Mouse (Mus musculus): ENCODE data around the gene Tns2.

The Tns2 gene

GRCm38 (mm10) chr15:102108651-102109525 lies 8.7 kb downstream of the Tns2 start:
- DNase-seq (ENCODE audit: low spot score in 2 of 2), result peak in 1 of 2 experiments; percentile 81

- no peak for DNase-seq (ENCODE audit: low spot score in 2 of 2)
Measured at GRCm38 (mm10) chr15:102110271-102110670, 10.1 kb downstream of the Tns2 start.

GRCm38 (mm10) chr15:102110701-102111494 lies 10.7 kb downstream of the Tns2 start:
- DNase-seq (ENCODE audit: low spot score in 2 of 2), result no peak

DNA sequence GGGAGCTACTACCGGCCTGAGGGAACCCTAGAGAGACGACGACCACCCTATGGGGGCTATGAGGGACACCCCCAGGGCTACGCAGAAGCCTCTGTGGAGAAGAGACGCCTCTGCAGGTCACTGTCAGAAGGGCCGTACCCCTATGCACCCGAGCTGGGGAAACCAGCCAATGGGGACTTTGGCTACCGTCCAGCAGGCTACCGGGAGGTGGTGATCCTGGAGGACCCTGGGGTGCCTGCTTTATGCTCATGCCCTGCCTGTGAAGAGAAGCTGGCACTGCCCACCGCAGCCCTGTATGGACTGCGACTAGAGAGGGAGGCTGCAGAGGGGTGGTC lies 11.2 kb downstream of the Tns2 start:
- DNase-seq (ENCODE audit: low spot score in 2 of 2), result no peak

- no peak for DNase-seq (ENCODE audit: low spot score in 2 of 2)
Measured at GRCm38 (mm10) chr15:102112181-102112580, 12.0 kb downstream of the Tns2 start.

GRCm38 (mm10) chr15:102112827-102113226 lies 12.6 kb downstream of the Tns2 start:
- DNase-seq (ENCODE audit: low spot score in 2 of 2), result no peak

DNA sequence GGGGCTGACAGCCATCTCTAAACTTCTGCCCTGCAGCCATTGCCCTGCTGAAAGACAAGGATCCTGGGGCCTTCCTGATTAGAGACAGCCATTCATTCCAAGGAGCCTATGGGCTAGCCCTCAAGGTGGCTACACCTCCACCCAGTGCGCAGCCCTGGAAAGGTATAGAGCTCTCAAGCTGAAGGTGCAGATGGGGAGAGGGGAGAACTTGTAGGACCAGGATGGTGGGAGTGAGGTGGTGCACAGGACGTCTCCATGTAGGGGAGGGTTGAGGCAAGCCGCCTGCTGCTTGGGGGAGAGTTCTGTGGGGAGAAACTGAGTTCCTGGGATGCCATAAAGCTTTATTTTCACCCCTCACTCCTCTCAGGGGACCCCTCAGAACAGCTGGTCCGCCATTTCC lies 13.5 kb downstream of the Tns2 start:
- no peak for DNase-seq (ENCODE audit: low spot score in 2 of 2)

DNA sequence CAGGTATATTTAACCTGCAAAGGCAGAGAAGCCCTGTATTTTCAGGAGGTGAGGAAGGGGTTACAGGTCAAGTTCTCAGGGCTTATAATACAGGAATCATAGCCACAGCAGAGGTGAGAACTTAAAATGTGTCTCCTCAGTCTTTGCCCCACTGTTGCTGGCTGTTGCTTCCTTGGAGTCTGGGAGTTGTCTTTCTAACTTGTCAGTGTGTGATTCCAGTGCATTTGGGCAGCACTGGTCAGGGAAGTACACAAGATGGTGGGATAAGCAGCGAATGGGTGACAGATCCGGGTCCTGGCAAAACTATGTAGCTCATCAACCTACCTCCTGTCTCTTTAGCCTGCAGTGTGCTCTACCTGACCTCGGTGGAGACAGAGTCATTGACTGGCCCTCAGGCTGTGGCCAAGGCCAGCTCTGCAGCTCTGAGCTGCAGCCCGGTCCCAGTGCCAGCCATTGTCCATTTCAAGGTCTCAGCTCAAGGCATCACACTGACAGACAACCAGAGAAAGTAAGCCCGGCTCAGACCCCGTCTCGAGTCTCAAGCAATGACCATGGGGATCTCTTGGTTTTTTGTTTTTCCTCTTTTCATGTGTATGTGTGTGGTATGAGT lies 14.5 kb downstream of the Tns2 start:
- DNase-seq (ENCODE audit: low spot score in 2 of 2), result no peak

- DNase-seq (ENCODE audit: low spot score in 2 of 2), result peak in 1 of 2 experiments; percentile 36
Measured at GRCm38 (mm10) chr15:102115731-102116231, 15.6 kb downstream of the Tns2 start.

GRCm38 (mm10) chr15:102116753-102117415 lies 16.7 kb downstream of the Tns2 start:
- DNase-seq (ENCODE audit: low spot score in 2 of 2), result no peak

DNA sequence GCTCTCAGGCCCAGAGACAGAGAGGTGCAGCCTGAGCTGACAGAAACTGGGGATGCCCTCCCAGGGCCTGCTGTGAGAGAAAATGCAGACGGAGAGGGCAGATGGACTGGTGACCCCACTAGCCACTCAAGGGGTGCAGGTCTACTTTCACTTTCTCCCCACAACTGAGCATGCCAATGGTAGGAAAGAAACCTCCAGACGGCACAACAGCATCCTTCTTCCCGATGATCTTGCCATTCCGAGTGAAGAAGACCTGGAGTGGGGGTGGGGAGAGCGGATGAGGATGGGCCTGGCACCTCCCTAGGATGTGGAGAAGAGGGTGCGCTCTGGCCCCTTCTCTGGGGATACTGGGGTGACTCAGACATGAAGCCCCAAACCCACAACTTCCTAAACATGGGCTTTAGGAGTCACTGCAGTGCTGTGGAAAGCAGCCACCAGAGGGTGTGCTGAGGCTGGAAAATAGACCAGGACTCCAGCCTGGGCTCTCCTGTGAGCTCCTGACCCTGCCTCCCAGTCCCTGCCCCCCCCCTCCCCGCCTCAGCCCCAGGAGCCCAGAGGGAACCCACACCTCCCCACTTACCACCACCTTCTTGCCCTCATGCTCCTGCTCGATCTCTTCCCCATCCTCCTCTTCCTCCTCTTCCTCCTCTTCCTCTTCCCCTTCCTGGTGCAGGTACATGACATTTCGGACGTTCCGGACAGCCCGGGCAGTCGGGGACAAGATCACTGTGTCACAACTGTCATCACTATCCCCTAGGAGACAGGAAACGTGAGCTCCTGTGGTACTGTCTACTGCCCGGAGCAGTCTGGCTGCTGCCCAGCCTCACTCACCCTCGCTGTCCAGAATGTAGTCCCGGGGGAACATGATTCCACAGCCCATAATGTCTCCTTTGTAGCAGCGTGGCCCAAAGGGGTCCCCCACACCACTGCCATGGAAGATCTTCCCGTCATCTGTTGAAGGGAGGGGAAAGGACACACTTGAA lies 17.5 kb downstream of the Tns2 start:
- no peak for DNase-seq (ENCODE audit: low spot score in 2 of 2)

DNA sequence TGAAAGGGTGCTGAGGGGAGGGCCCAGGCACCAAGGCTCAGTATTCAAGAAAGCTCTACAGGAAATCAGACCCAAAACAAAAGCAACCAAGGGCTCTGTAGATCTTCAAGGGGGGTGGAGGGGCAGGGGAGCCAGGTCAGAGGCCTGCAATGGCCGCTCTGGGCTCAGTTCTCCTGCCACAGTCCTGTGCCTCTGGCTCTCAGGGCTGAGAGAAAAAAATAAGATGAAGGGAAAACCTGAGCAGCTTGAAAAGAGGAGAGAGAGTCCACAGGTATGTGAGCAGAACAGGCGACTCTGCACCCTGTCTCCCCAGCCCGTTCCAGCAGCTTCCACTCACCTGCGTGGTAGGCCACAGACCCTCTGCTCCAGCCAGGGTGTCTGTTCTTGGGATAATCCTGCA lies 18.4 kb downstream of the Tns2 start:
- no peak for DNase-seq (ENCODE audit: low spot score in 2 of 2)

DNA sequence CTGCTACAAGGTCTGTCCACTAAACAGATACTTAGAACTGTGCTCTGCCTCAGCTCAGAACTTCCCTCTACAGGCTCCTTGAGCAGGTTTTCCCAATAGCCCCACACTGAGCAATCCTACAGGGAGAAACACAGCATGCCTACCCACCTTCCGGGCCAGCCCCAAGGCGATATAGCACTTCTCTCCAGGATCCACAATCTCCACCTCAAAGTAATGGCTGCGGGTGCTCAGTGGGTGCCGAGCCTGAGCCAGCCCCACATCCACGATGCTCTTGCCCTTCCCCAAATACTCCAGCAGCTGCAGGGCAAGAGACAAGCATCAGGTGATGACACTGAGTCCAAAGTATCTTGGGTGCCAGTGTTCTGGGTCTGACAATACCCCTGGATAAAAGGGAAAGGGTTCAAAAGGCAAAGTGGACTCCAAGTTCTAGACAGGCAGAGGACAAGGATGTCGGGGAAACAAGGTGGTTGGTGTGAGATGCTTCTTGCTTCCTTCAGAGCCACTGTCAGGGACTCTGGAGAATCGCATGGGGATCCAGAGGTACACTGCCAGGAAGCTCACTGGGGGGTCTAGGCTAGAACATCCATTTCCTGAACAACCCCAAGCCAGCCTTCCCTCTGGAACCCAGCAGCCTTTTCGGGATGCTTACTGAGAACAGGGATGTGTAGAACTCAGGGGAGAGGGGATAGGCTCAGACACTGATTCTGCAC lies 19.1 kb downstream of the Tns2 start:
- no peak for DNase-seq (ENCODE audit: low spot score in 2 of 2)

- no peak for DNase-seq (ENCODE audit: low spot score in 2 of 2)
Measured at GRCm38 (mm10) chr15:102119831-102120170, 19.6 kb downstream of the Tns2 start.

- no peak for DNase-seq (ENCODE audit: low spot score in 2 of 2)
Measured at GRCm38 (mm10) chr15:102120530-102120929, 20.3 kb downstream of the Tns2 start.

- DNase-seq (ENCODE audit: low spot score in 2 of 2), result no peak
Measured at GRCm38 (mm10) chr15:102126303-102126702, 26.1 kb downstream of the Tns2 start.

- DNase-seq (ENCODE audit: low spot score in 2 of 2), result no peak
Measured at GRCm38 (mm10) chr15:102133314-102133713, 33.1 kb downstream of the Tns2 start.

DNA sequence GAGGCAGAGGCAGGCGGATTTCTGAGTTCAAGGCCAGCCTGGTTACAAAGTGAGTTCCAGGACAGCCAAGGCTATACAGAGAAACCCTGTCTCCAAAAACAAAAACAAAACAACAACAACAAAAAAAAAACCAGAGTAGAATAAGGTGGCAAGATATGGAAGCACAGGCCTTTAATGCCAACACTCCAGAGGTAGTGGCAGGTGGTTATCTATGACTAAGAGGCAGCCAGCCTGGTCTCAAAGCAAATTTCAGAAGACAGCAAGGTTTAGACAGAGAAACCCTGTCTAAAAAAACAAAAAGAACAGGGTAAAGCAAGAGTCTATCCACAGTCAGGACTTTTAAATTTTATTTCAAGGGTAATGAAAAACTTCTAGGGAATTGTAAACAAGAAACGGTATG lies 34.5 kb downstream of the Tns2 start:
- DNase-seq (ENCODE audit: low spot score in 2 of 2), result no peak

GRCm38 (mm10) chr15:102135522-102136128 lies 35.4 kb downstream of the Tns2 start:
- DNase-seq (ENCODE audit: low spot score in 2 of 2), result no peak

All from spleen, postnatal 10 days (tissue).